Mouse (Mus musculus) hindbrain, embryonic 15.5 days (tissue): ENCODE measurements around the gene Prss36. TPM values are rescaled to one million over a fixed set of nuclear protein-coding genes. Genes with fewer than 3 reads are reported as not detected.
"Not testable (repeated sequence)": the region's sequence is repeated elsewhere in the genome, so short reads cannot be mapped to it uniquely, and the experiment has no call there.

Experiments used
- ATAC-seq: fragments of 200-750 bp; cut with Nextera tagmentation; 2 replicates; pipeline ENCODE4 v1.8.0; 2017; ENCODE audit warnings: low read depth, moderate number of reproducible peaks, moderate TSS enrichment; ENCODE audit not compliant: low FRiP score
- H3K27ac ChIP-seq: fragments of 300-500 bp; sonication (generic); replicated peaks from 2 replicates; pipeline ENCODE4 v1.5.1; 2015; ENCODE audit warnings: mild to moderate bottlenecking, inconsistent platforms
- H3K27me3 ChIP-seq: fragments of 300-500 bp; sonication (generic); 2 replicates; pipeline ENCODE4 v1.6.1; 2015; ENCODE audit warnings: control low read depth, inconsistent platforms
- H3K36me3 ChIP-seq: fragments of 300-500 bp; sonication (generic); 2 replicates; pipeline ENCODE4 v1.6.1; 2015; ENCODE audit warnings: control low read depth, inconsistent platforms
- H3K4me1 ChIP-seq: fragments of 300-500 bp; sonication (generic); replicated peaks from 2 replicates; pipeline ENCODE4 v1.6.1; 2015; ENCODE audit warnings: control low read depth, inconsistent platforms
- H3K4me2 ChIP-seq: fragments of 300-500 bp; sonication (generic); 2 replicates; pipeline ENCODE4 v1.6.1; 2015; ENCODE audit warnings: moderate library complexity, mild to moderate bottlenecking, inconsistent platforms
- H3K4me3 ChIP-seq: fragments of 300-500 bp; sonication (generic); 2 replicates; pipeline ENCODE4 v1.5.1; 2015; ENCODE audit warnings: mild to moderate bottlenecking, inconsistent platforms
- H3K9ac ChIP-seq: fragments of 300-500 bp; sonication (generic); 2 replicates; pipeline ENCODE4 v1.6.1; 2015; ENCODE audit warnings: inconsistent platforms
- H3K9me3 ChIP-seq: fragments of 300-500 bp; sonication (generic); 2 replicates; pipeline ENCODE4 v1.6.1; 2016; ENCODE audit warnings: control low read depth, inconsistent platforms
- WGBS: fragments of 180-500 bp; shearing (Covaris S2); methylation state at CpG from one replicate; pipeline ENCODE4 v1.1.7; 2015; 5-methylcytosine and 5-hydroxymethylcytosine counted together
- polyA plus RNA-seq: library from polyadenylated mRNA; unstranded; fragments of >200 nt; fragmentation: Nextera tagmentation; extraction: Ambion mirVana; gene quantifications from 2 replicates; pipeline ENCODE4 v1.2.1, GENCODE M21; 2015

Prss36 gene
- polyA plus RNA-seq, 1 experiment from 2014 or later, result 12.6 TPM

DNA sequence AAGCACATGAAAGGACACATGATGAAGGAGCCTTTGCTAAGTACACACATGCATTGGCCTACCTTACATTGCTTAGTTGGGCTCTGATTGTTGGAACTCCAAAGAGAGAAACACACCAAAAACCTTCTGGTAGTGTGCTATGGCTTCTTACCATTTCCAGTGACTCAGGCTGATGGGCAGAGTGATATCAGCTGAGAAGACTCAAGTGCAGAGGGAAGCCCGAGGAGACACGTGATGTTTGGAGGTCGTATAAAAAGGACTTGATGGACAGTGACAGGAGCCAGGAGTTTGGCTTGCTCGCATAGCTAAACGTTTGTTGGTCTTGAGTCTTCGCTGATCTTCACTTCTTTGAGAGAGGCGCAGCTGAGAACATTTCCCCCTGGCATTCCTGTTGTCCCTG is 49.0 kb downstream of the Prss36 start:
- Histone ChIP-seq H3K36me3 (peaks cover 8% of the 10 kb centered on the region), H3K4me1 (peaks cover 11% of the 10 kb centered on the region), H3K9ac (no peak overlapping the region), H3K9me3 (no peaks in the 10 kb centered on the region), H3K27me3 (no peaks in the 10 kb centered on the region), H3K4me3 (no peak overlapping the region), H3K27ac (no peak overlapping the region), H3K4me2 (no peak overlapping the region)
- no peak for ATAC-seq
- WGBS, result 92% methylated on average over 7 of the region's 7 CpGs

DNA sequence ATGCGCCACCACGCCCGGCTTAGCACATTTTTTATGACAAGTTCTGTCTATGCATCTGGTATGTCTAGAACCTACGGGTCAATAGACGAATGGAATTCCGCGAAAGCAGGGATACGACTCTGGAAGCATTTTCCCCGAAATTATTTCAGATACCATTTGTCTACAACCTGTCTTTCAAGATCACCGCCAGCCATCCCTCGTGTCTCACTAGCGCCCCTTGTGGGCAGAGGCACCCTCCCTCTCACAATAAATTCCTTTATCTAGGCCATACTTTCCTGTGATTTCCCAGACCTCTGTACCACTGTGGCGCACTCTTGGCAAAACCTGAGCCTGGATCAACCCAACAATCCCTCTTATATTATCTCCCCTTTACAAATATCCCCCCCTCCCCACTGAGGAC is 50.1 kb downstream of the Prss36 start:
- Histone ChIP-seq H3K4me3 (no peak overlapping the region), H3K4me1 (peaks cover 11% of the 10 kb centered on the region), H3K27me3 (no peaks in the 10 kb centered on the region), H3K9me3 (no peaks in the 10 kb centered on the region), H3K36me3 (peaks cover 10% of the 10 kb centered on the region), H3K4me2 (no peak overlapping the region), H3K27ac (no peak overlapping the region), H3K9ac (no peak overlapping the region)
- 57% methylated on average over 13 of the region's 13 CpGs for WGBS
- ATAC-seq, result no peak

DNA sequence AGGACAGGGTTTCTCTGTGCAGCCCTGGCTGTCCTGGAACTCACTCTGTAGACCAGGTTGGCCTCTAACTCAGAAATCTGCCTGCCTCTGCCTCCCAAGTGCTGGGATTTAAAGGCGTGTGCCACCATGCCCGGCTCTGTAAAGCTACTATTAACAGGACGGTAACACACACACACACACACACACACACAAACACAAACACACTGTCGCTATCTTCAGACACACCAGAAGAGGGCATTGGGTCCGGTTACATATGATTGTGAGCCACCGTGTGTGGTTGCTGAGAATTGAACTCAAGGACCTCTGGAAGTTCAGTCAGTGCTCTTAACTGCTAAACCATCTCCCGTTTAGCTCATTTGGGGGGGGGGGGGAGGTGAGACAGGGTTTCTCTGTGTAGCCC is 50.6 kb downstream of the Prss36 start:
- H3K9ac ChIP-seq, H3K36me3 ChIP-seq, H3K27me3 ChIP-seq, ATAC-seq, H3K9me3 ChIP-seq: not testable (repeated sequence)
- Histone ChIP-seq H3K4me2 (peak overlapping the region; percentile 87), H3K4me3 (peak overlapping the region; percentile 82), H3K4me1 (peaks cover 11% of the 10 kb centered on the region), H3K27ac (0 out of 2 replicates have a peak overlapping the region, but pooled peaks have one; percentile 51)
- 71% methylated on average over 7 of the region's 7 CpGs for WGBS

DNA sequence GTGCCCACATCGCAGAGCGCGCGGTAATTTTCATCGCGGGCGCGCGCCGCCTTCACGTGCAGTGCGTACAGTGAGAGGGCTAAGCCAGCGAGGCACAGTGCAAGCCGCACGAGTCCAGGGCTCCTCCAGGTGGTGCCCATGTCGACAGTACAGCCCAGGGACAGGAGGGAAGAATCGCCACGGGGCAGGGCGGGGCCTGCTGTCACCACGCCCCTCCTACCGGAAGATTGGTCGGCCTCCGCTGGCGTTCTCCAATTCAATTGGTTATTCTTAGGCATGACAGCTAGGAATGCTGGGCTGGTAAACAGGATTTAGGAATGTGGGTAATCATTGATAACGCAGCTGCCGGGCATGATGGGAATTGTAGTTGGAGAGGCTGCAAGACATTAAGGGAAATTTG is 51.1 kb downstream of the Prss36 start, which contains the start of the genes Gm21974 and Vkorc1:
TSS of gene Gm21974 (minus strand) at position 13 of the 400 bp plus-strand sequence.
TSS of gene Vkorc1 (minus strand) at position 176 of the 400 bp plus-strand sequence.
- 0% methylated on average over 26 of the region's 26 CpGs for WGBS

DNA sequence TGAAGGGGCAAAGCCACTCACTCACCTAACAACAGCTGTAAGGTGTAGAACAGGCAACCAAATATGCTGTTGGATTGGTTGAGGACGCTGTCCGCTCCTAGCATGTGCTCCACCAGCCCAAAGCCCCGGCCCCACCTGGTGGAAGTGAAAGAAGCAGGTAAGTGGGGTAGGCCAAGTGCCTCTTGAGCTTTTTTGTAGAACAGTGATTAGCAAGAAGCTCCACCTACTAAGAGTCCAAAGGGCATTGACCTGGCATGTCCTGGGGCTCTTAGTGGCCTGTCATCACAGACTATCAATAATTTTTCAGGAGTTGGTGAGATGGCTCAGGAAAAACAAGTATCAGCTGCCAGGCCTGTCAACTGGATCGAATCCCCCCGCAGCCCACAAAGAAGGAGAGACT is 52.0 kb downstream of the Prss36 start:
- Histone ChIP-seq H3K4me1 (peaks cover 11% of the 10 kb centered on the region), H3K4me3 (peak overlapping the region; percentile 82), H3K36me3 (peaks cover 14% of the 10 kb centered on the region), H3K4me2 (peak overlapping the region; percentile 87), H3K9me3 (no peaks in the 10 kb centered on the region), H3K9ac (no peak overlapping the region), H3K27ac (no peak overlapping the region), H3K27me3 (no peaks in the 10 kb centered on the region)
- no peak for ATAC-seq
- 87% methylated on average over 5 of the region's 5 CpGs for WGBS

More for the DNA sequence above, 51.1 kb downstream of the Prss36 start, which contains the start of the genes Gm21974 and Vkorc1:
- Histone ChIP-seq H3K9ac (peak within 1 kb of the TSS; percentile 68), H3K4me3 (peak within 1 kb of the TSS; percentile 82), H3K27me3 (no peaks in the 10 kb centered on the region), H3K4me2 (peak within 1 kb of the TSS; percentile 87), H3K4me1 (peaks cover 11% of the 10 kb centered on the region), H3K36me3 (peaks cover 10% of the 10 kb centered on the region), H3K27ac (peak within 1 kb of the TSS; percentile 83), H3K9me3 (no peaks in the 10 kb centered on the region)
- ATAC-seq, result peak; percentile 98

DNA sequence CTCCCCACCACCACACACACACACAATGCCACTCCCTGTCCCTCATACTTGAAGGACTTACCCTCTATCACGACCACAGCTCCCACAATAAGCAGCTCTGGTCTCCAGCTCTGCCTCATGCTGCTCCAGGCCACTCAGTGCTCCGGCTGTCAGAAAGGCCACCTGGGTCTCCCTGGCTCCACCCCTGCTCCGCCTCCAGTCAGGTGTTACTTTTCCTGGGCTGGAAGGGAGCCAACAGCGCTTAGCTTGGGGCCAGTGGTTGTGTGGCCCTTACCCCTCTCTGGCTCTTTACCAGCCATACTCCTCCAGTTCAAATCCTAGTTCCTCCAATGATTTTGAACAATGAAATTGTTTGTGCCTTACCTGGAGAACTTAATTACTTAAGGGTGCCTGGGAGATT is 55.7 kb downstream of the Prss36 start, which contains the start of gene Prss53:
TSS of gene Prss53 (minus strand) at position 173 of the 400 bp plus-strand sequence.
- Histone ChIP-seq H3K4me3 (no peak within 1 kb of the TSS), H3K36me3 (peaks cover 48% of the 10 kb centered on the region), H3K27me3 (no peaks in the 10 kb centered on the region), H3K27ac (no peak within 1 kb of the TSS), H3K9me3 (no peaks in the 10 kb centered on the region), H3K9ac (no peak within 1 kb of the TSS), H3K4me1 (peaks cover 17% of the 10 kb centered on the region), H3K4me2 (no peak within 1 kb of the TSS)
- no peak for ATAC-seq
- WGBS, result 41% methylated on average over 4 of the region's 4 CpGs

DNA sequence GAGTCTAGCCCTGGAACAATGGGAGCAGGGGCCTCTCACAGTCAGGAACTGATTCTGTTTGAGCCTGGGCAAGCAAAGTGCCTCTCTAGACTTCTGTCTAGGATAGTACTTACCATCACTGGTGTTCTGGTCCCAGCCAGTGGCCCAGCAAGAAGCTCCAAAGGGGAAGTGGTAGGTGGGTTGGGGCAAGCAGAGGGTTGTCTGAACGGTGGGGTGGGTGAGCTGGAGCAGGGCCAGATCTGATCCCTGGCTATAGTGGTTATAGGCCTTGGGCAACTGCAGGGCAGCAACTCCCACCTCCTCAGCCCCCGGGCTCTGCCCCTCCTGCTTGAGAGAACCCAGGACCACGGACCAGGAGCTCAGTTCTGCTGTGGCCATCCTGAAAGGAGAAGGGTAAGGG is 57.7 kb downstream of the Prss36 start:
- no peak overlapping the region for H3K27ac ChIP-seq
- 81% methylated on average over 3 of the region's 3 CpGs for WGBS
- no peak overlapping the region for H3K9ac ChIP-seq
- no peak overlapping the region for H3K4me3 ChIP-seq
- ATAC-seq, result no peak
- H3K4me1 ChIP-seq, result peaks cover 16% of the 10 kb centered on the region
- no peak overlapping the region for H3K4me2 ChIP-seq
- no peaks in the 10 kb centered on the region for H3K9me3 ChIP-seq
- no peaks in the 10 kb centered on the region for H3K27me3 ChIP-seq
- peaks cover 64% of the 10 kb centered on the region for H3K36me3 ChIP-seq

DNA sequence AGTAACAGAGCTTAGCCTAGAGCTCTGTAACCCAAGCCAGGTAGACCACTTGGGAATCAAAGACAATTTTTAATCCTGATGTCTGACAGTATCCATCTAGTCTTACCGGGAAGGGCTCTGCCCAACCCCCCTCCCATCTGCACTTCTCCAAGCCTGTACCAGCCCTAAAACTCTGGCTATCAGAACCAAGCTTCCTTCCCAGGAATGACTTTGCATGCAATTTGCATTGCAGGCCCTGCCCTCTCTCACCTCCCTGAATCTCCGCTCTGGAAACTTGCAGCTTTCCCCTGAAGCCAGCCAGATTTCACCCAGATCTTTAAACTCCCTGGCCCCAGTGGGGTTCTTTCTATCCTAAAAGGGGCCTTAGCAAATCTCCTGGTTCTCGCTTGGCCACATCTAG is 58.7 kb downstream of the Prss36 start:
- WGBS, result 87% methylated on average over 3 of the region's 3 CpGs
- no peak for ATAC-seq

DNA sequence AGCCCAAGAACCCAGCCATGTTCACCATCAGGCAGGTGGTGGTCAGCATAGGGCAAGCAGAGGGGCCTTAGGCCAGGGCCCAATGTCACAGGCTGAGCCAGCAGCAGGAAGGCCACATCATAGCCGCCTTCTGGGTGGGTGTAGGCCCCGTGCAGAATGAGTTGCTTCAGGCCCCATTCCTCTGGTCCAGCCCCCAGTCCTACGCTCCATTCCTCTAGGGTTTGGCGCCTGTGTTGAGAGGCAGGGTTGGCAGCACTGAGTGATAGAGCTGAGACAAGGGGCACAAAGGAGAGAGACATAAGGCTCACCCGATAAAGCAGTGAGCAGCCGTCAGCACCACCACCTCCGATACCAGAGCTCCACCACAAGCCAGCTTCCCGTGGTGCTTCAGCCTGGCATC is 59.3 kb downstream of the Prss36 start:
- no peak for ATAC-seq
- H3K27ac ChIP-seq, result no peak overlapping the region
- H3K4me2 ChIP-seq, result no peak overlapping the region
- no peaks in the 10 kb centered on the region for H3K27me3 ChIP-seq
- H3K9ac ChIP-seq, result no peak overlapping the region
- peaks cover 71% of the 10 kb centered on the region for H3K36me3 ChIP-seq
- peaks cover 23% of the 10 kb centered on the region for H3K4me1 ChIP-seq
- H3K9me3 ChIP-seq, result no peaks in the 10 kb centered on the region
- H3K4me3 ChIP-seq, result no peak overlapping the region
- WGBS, result 84% methylated on average over 8 of the region's 8 CpGs

More for the DNA sequence above, 58.7 kb downstream of the Prss36 start:
- Histone ChIP-seq H3K36me3 (peaks cover 69% of the 10 kb centered on the region), H3K9me3 (no peaks in the 10 kb centered on the region), H3K27me3 (no peaks in the 10 kb centered on the region), H3K9ac (no peak overlapping the region), H3K4me1 (peaks cover 23% of the 10 kb centered on the region), H3K27ac (no peak overlapping the region), H3K4me2 (no peak overlapping the region), H3K4me3 (no peak overlapping the region)

DNA sequence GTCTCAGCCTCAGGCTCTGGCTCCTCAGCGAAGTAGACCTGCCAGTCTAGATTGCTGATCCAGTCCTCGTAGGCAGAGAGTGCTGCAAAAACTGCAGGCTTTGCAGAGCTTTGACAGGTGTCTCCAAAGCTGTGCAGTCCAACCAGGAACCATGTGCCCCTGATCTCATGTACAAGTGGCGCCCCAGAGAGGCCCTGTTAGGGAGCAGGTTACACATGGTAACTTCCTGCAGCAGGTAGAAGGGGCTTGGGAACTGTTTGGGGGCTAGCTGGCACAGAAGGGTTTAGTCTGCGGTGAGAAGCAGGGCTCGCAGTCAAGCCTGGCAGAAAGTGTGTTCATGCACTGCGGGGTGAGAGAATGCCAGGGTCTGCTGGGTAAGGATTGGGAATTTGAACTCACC is 60.0 kb downstream of the Prss36 start:
- H3K4me2 ChIP-seq, result no peak overlapping the region
- H3K9me3 ChIP-seq, result no peaks in the 10 kb centered on the region
- ATAC-seq, result no peak
- H3K4me3 ChIP-seq, result no peak overlapping the region
- H3K27ac ChIP-seq, result no peak overlapping the region
- 95% methylated on average over 6 of the region's 6 CpGs for WGBS
- peaks cover 23% of the 10 kb centered on the region for H3K4me1 ChIP-seq
- no peaks in the 10 kb centered on the region for H3K27me3 ChIP-seq
- peaks cover 77% of the 10 kb centered on the region for H3K36me3 ChIP-seq
- no peak overlapping the region for H3K9ac ChIP-seq

DNA sequence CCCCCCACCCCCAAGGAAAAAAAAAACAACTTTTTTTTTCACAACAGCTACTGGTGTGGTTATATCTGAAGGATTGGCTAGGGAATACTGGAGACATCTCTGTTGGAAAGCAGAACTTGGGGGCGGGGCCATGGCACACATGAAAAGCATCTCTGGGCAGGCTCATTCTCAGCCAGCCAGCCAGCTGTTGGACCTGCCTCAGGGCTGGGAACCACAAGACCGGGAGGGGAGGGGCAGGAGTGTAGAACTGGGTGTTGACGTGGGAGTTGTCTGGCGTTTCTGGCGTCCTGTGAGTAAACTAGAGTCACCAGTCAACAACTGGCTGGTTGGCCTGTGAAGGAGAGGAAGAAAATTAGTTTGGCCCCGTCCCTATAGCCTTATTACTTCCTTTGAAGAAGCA is 60.6 kb downstream of the Prss36 start:
- H3K36me3 ChIP-seq, result peaks cover 83% of the 10 kb centered on the region
- no peaks in the 10 kb centered on the region for H3K9me3 ChIP-seq
- no peak overlapping the region for H3K9ac ChIP-seq
- peaks cover 23% of the 10 kb centered on the region for H3K4me1 ChIP-seq
- H3K4me3 ChIP-seq, result no peak overlapping the region
- H3K27me3 ChIP-seq, result no peaks in the 10 kb centered on the region
- WGBS, result 77% methylated on average over 6 of the region's 6 CpGs
- no peak overlapping the region for H3K4me2 ChIP-seq
- no peak overlapping the region for H3K27ac ChIP-seq
- ATAC-seq, result no peak
